Mouse (Mus musculus): ENCODE results near the gene Btbd6. TPM values are rescaled to one million over a fixed set of nuclear protein-coding genes. Genes with fewer than 3 reads are reported as not detected.
A peak's percentile ranks its signal among the peaks of the same experiment; 100 is the strongest.

Gene Btbd6
- polyA plus RNA-seq, 1 experiment: 29.5 TPM

DNA sequence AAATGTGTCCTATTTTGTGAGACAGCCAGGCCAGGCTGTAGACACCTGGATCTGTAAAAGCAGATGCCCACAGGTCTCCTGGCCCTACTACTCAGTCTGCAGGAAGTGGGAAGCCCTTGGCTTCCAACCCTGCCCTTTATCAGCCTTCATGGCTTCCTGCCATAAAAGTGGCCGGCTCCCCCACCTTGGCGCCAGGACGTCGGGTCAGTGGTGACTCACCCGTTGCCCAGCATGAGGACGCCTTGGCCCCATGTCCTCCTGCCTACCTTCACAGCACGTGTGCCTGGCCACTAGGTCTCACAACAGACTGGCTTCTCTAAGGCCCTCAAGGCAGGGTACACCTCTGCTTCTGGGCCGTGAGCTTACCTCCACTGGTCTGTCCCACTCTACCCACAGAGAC, 23.8 kb upstream of the Btbd6 start:
- DNase-seq (ENCODE audit: low read depth, low spot score): no peak
- WGBS: 11% methylated on average over 8 of the region's 8 CpGs

DNA sequence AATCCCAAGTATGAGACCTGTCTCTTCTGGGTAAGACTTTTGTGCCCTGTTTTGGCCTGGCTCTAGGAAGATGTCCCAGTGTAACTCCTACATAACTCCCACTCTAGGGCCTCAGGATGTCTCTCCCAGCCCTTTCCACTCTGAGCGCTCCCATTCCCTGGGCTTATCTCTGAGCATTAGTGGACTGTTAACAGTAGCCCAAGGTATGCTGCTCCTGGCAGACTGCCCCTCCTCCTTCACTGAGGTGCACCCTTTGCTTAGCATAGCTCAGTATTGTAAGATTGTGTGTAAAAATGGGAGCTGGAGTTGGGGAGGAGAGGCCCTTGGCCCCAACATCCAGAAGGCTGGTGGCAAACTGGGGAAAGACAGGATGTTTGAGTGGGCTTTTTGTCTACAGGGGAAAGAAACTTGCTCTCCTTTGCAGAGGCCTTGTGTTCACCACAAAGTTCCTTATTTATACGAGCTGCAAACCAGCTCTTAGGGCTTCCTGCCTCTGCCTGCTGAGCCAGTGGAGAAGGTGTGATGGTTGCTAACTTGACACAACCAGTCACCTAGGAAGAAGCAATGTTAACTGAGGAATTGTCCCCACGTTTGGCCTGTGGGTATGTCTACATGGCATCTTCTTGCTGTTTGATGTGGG, 23.2 kb upstream of the Btbd6 start:
- 70% methylated on average over 3 of the region's 3 CpGs for WGBS
- DNase-seq (ENCODE audit: low read depth, low spot score): no peak

DNA sequence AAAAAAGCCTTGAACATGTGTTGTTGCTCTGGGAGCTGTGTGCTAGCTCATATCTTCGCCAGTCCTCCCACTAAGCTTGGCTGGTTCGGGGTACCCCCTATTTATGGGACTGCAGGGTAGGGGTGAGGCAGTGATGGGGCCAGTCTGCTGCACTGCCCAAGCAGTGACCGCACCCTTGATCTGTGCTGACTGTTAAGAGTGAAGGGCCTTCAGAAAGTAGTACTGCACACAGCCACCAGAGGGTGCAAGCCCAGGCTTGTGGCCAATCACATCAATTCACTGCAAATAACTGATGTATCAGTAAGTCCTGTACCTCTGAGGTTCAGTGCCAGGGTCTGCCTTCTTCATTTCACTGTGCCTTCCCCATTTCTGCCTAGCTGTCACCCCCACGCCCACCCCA, 20.5 kb upstream of the Btbd6 start:
- no peak for DNase-seq (ENCODE audit: low read depth, low spot score)
- 32% methylated on average over 4 of the region's 4 CpGs for WGBS

DNA sequence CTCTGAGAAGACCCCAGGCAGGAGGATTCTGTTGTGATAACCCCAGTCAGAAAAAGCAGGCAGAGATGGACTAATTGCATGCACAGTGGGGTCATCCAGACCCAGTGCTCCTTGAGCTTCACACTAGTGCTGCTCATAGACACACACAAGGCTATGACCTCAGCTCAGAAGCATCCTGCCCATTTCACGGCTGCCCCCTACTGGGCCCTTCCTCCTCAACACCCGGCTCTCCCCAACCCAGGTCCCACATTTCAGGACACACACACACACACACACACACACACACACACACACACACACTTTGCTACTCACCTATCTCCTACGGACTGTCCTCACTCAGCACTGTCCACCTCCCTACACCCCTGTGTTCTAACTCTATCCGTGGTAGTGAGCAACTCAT, 18.0 kb upstream of the Btbd6 start:
- DNase-seq (ENCODE audit: low read depth, low spot score): no peak
- WGBS: 36% methylated on average over 4 of the region's 4 CpGs

DNA sequence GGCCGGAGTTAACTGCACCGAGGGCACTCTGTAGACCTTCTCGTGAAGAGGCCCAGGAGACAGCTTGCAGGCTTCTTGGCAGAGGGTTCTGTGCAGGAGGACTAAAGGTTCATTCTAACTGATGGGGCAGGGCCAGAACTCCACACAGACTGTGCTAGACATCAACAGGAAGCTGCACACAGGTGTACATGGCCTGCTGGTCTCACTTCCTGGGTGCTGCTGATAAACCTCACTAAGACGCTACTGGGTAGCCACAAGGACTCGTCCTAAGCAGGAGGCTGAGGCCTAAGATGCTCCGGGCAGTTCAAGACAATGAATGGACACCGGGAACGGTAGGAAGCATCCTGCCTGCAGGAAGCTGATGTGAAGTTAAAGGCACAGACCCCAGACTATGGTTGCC, 16.9 kb upstream of the Btbd6 start:
- WGBS: 87% methylated on average over 8 of the region's 8 CpGs
- no peak for DNase-seq (ENCODE audit: low read depth, low spot score)

DNA sequence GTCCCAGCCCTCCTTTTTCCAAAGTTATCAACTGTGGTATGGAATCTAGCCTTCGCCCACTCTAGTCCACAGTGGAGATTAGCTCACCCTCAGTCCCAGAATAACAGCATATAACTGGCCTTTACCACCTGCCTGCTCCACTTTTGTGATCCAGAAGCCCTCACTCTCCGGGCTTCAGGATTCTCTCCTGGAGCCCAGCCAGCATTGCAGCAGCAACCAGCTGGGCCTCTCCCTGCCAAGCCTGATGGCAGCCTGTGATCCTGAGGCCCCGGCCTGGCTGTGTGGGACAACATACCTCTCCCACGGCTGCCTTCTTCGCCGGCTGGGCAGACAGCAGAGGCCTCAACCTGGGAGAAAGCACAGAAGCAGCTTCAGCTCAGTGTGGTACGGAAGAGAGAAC, 14.9 kb upstream of the Btbd6 start:
- DNase-seq (ENCODE audit: low read depth, low spot score): no peak
- 70% methylated on average over 7 of the region's 7 CpGs for WGBS

DNA sequence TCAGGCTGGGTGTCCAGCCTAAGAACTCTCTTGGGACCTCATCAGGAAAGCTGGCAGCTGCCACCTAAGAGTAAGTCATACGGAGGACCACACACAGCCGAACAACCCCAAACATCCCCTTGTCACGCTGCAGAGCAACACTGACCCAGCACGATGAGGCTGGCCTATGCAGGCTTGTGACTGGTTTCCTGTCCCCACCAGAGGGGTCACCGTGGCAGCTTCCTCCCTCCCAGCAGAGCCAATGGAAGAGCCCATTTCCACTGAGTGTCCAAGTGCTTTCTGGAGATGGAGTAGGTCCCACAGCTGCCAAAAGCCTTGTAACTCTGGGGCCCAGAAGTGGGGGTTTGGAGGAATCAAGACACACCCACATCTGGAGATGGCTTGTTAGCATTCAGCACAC, 14.4 kb upstream of the Btbd6 start:
- 68% methylated on average over 5 of the region's 5 CpGs for WGBS
- no peak for DNase-seq (ENCODE audit: low read depth, low spot score)

DNA sequence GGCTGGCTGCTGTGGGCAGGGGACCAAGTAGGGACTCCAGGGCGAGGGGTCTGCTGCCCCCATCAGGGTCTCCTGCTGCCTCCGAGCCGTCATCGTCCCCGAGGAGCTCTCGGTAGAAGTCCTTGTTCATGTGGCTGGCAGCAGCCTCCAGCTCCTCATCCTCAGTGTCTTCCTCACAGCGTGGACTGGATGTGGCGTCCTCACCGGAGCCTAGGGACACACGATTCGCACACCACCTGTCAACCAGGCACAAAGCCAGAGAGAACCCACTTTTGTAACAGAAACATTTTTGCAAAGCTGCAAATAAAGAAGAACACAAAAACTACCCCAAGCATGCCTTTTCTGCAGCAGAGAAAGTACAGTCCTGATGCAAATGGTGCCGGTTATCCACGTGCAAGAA, 10.5 kb upstream of the Btbd6 start:
- DNase-seq (ENCODE audit: low read depth, low spot score): no peak
- WGBS: 94% methylated on average over 13 of the region's 13 CpGs

DNA sequence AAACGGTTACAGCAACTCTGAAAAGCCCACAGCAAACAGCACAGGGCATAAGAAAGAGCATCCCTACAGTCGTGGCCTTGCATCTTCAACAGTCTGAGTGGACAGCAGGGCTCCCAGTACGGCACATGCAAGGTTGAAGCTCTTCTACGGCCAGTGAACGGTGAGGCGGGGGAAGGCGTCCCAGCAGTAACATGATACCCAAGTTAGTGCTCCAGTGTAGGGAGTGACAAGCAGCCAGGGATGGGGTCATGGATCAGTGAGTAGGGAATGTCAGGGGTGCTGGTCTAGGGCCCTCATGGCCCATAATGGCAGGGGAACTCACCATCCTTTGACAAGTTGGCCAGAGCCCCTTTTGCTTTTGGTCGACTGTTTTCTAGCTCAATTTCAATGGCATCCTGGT, 7.3 kb upstream of the Btbd6 start:
- WGBS: 72% methylated on average over 8 of the region's 8 CpGs

DNA sequence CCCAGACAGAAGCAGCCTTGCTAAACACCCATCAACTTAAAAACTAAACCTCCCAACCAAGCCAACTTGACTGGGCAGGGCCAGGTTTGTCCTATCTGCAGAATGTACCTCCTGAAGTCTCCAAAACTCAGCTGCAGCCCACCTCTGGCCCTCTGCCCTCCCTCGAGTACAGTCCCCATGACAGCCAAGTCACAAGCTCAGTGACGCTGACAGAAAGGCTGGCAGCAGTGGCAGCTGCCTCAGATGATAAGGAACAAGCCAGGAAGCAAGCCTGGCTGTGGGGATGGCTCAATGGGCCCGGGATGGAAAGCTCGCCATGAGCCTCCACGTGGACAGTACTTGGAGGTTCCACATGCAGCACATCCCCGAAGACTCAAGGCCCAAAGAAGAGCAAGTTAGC, 6.7 kb upstream of the Btbd6 start:
- DNase-seq (ENCODE audit: low read depth, low spot score): no peak
- 92% methylated on average over 6 of the region's 6 CpGs for WGBS

More for the DNA sequence above, 7.3 kb upstream of the Btbd6 start:
- no peak for DNase-seq (ENCODE audit: low read depth, low spot score)

DNA sequence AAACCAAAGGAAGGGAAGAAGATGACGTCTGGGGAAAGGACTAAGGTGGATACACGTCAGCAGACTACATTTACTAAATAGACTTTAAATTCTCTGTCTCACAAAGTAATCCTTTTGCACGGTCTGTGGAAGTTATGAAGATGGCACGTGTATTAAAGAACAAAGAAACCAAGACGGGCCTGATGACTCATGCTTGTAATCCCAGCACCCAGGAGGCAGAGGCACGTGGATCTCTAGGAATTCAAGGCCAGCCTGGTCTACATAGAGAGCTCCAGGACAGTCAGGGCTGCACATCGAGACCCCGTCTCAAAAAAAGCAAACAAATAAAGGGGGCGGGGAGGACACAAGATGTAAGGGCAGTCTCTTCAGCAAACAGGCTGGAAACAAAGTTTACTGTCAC, 1.5 kb upstream of the Btbd6 start:
- 81% methylated on average over 9 of the region's 9 CpGs for WGBS

DNA sequence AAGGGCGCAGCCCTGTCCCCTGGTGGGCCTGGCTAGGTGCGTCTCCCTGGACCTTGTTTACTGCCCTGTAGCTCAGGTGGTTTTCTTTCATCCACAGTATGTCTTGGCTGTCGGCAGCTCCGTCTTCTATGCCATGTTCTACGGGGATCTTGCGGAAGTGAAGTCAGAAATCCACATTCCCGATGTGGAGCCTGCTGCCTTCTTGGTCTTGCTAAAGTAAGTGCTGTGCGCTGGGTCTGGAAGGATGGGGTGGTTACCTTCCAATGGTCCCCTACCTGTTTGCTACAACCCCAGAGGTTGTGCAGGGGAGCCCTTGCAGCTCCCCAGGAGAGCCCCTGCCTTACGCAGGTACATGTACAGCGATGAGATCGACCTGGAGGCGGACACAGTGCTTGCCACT, 874 bp downstream of the Btbd6 start:
- no peak for DNase-seq (ENCODE audit: low read depth, low spot score)
- 37% methylated on average over 12 of the region's 12 CpGs for WGBS

More for the DNA sequence above, 1.5 kb upstream of the Btbd6 start:
- no peak for DNase-seq (ENCODE audit: low read depth, low spot score)

DNA sequence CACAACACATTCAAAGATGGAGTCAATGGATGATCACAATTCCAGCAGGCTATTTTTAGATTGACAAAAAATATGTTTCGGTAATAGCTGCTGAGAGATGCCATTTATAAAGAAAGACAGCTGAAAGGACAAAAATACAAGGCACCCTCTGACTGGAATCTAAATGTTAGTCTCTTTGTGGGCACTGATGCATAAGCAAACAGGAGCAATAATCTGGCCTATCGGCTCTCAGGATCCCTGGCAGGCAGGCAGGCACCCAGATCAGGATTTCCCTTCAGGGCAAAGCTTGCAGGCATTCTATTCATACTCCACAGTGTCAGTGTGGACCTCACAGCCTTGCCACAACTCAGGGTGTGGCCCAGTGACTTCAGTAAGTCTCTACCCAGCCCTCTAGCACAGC, 5.7 kb downstream of the Btbd6 start:
- 81% methylated on average over 2 of the region's 2 CpGs for WGBS
- DNase-seq (ENCODE audit: low read depth, low spot score): no peak

DNA sequence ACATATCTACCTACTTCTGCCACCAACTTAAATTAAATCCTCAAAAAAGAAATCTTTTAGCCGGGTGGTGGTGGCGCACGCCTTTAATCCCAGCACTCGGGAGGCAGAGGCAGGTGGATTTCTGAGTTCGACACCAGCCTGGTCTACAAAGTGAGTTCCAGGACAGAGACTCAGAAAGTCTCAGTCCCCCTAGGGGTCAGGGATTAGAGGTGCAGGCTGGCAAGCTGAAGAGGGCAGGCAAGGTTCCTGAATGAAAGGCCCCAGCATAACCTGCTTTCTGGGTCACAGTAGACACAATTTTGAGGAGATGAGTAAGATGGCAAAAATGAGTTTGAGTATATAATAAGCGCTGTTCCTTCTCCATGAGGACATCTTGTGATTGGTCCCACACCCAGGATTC, 9.1 kb downstream of the Btbd6 start:
- WGBS: 95% methylated on average over 6 of the region's 6 CpGs

DNA sequence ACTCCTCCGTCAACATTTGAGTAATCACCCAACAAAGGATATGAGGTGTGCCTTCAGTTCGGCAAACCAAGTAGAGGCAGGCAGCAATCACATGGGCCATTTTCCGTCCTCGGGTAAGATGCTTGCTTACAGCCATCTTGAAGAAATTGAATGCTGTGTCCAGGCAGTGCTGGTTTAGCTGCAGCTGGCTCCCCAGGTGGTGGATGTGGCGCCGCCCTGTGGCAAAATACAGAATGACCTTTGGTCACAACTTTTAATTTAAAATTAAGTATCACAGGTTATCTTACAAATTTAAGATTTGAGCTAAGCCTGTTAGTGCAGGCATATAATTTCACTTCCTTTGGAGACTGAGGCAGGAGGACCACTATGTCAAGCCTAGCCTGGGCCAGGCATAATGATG, 11.6 kb downstream of the Btbd6 start:
- DNase-seq (ENCODE audit: low read depth, low spot score): no peak

More for the DNA sequence above, 9.1 kb downstream of the Btbd6 start:
- DNase-seq (ENCODE audit: low read depth, low spot score): no peak

DNA sequence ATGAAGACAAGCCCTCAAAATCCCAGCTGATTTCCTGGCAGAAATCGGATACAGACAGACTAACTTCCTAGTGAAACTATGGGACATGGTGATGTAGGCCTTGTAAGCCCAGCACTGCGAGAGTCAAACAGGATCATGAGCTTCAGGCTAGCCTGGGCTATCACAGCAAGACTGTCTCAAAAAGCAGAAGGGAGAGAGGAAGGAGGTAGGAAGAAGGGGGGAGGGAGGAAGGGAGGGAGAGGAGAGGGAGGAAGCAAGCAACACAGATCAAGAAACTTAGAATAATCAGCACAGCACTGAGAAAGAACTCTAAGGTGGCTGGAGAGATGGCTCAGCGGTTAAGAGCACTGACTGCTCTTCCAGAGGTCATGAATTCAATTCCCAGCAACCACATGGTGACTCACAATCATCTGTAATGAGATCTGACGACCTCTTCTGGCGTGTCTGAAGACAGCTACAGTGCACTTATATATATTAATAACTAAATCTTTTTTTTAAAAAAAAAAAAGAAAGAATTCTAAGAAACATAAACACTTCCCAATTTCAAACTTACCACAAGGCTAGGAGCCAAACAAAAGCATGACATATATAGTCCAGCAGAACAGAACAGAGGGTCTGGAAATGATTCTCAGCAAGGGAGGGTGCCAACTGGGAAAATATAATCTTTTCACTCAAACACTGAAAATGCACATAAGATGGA, 14.6 kb downstream of the Btbd6 start:
- WGBS: 80% methylated on average over 5 of the region's 5 CpGs
- no peak for DNase-seq (ENCODE audit: low read depth, low spot score)

More for the DNA sequence above, 11.6 kb downstream of the Btbd6 start:
- 69% methylated on average over 6 of the region's 6 CpGs for WGBS

DNA sequence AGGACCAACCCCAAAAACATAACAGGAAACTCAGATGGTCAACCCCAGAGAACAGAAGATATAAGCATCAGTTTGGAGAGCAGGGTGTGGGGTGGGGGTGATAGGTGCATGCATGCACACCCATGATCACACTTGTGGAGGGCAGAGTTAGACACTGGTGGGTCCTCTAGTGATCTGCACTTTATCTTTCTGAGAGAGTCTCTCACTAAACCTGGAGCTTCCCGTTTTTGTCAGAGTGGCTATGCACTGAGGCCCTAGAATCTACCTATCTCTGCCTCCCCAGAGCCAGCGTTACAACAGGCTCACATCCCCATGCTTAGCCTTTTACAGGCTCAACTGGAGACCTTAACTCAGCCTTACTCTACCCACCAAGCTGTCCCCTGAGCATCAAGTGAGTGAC, 15.2 kb downstream of the Btbd6 start:
- WGBS: 81% methylated on average over 2 of the region's 2 CpGs
- DNase-seq (ENCODE audit: low read depth, low spot score): no peak

DNA sequence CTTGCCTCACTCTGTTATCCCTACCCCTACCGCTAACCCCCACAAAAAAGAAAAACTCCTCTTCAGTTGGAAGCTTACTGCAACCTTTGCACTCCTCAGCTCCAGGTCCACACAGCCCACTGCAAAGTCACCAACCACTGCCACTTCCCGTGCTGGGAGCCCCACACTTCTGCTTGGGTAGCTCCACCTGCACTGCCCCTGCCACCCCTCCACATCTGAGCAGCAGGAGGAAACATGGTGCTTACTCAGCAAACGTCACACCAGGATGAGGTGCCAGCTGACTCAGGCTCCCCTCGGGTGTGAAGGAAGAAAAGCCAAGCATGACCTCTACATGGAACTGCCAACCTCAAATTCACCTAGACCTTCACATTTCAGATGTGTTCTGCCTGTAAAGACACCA, 17.9 kb downstream of the Btbd6 start:
- DNase-seq (ENCODE audit: low read depth, low spot score): no peak
- WGBS: 58% methylated on average over 4 of the region's 4 CpGs

DNA sequence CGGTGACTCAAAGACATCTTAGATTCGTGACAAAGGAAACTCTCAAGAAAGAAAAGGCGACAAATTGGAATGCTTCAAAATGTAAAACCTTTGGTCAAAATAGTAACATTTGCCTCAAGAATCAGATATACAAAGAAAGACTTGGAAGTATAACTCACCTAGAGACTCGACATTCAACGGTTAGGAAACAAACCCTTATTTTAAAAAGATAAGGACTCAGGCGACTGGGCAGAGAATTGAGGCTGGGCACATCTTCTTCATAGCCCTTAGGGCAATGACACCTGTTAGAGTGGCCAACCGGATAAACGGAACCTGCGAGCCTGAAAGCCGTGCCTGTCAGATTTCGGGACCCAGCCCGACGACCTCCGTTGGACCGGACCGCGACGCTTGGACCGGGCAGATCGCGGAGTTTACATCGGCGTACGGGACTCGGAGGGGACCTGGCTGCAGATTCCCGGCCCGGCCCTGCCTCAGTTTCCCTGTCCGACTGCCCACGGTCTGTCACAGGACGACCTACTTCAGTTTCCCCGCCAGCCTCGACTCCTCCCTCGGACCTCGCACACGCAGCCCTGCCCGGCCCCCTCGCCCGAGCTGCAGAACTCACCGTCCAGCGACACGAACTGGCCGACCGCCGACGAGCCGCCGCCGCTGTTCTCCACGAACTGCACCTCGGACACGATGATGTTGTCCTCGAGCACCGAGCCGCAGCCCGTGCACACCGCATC, 23.4 kb downstream of the Btbd6 start:
- DNase-seq (ENCODE audit: low read depth, low spot score): no peak
- WGBS: under 1% methylated on average over 56 of the region's 56 CpGs

DNA sequence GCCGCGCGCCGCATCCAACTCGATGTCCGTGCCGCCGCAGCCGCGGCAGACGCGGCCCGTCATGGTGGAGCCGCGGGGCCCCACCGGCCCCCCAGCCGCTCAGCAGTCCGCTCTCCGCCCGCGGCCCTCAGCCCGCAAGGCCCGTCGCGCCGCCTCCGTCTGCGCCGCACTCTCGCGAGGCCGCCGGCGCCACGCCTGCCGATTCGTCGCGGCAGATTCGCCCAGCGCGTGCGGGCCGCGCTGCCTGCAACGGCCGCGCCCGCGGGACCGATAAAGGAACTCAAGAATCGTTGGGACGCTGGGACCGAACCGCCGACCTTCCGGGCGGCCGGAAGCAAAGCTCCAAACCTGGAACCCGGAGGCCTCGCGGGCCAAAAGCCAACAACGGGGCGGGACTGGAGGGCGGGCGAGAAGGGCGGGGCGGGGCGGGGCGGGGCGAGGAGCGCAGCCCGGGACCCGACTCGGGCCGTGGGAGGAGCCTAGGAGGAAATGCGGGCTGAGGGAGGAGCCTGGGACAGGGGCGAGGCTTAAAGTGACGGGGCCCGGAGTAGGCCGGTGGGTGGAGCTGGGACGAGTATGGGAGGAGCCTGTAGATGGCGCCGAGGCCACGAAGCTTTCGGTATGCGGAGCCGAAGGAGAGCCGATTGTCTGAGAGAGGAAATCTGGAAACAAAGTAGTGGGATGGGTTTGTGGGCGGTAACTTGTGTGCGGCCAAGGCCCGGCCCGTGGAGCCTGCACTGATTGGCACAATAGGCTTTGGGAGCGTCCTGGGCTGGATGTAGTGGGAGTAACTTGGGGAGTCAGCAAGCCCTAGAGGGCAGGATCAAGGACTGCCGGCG, 24.2 kb downstream of the Btbd6 start, which contains the start of gene Brf1:
Gene Brf1 (minus strand): TSS at position 411 of the 839 bp plus-strand sequence.
- WGBS: under 1% methylated on average over 92 of the region's 96 CpGs

More for the DNA sequence above, 24.2 kb downstream of the Btbd6 start, which contains the start of gene Brf1:
- peak; percentile 93 for DNase-seq (ENCODE audit: low read depth, low spot score)

Measured in large intestine, adult 2 months (tissue).